ENCODE assay signal across 22 mouse cellular contexts in the genomic region with DNA sequence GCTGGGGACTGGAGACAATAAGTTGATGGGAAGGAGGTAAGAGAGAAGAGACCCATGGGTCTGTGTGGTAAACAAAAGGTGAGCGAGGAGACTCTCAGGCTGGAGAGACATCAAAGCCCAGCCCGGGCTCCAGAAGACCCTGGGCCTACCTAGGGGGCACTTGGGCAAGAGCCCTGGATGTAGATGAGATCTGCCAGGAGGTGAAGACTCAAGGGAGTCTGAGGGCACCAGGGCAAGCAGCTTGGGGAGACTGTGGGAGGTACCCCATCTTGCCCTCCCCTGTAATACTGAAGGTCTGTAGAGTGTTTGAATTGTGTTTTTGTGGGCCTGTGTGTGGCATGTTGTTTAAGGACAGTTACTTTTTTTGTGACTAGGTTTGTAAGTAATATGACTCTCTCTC. TPM values are rescaled to one million over a fixed set of nuclear protein-coding genes. Genes with fewer than 3 reads are reported as not detected.
A peak's percentile ranks its signal among the peaks of the same experiment; 100 is the strongest.
DNase-seq lines count a peak whose midpoint lies in the region; ATAC-seq and TF ChIP-seq lines count a peak whose summit lies in the region.
"Had no signal": no experiment of that assay in that cellular context is flagged by ENCODE, and none has a peak within 500 bp of the region (broad histone marks: within the 10 kb centered on the region; RNA-seq: fewer than 3 reads in every experiment).

No protein-coding gene starts in this region.

- 0 out of 2 replicates have a peak overlapping the region, but pooled peaks have one; percentile 21 for H3K9ac ChIP-seq in forebrain, embryonic 13.5 days
- H3K9ac ChIP-seq in hindbrain, embryonic 13.5 days, result 0 out of 2 replicates have a peak overlapping the region, but pooled peaks have one; percentile 51
- H3K9ac ChIP-seq in liver, adult 2 months (ENCODE audit: low read depth, low read length), result no peak overlapping the region
- H3K9ac ChIP-seq in stomach, embryonic 15.5 days, result no peak overlapping the region
- no peak overlapping the region for H3K9ac ChIP-seq in stomach, postnatal 0 days (ENCODE audit: low read length)
- H3K9ac ChIP-seq: embryonic facial prominence, embryonic 13.5 days; forebrain, postnatal 0 days; hindbrain, embryonic 15.5 days; kidney, embryonic 15.5 days; liver, embryonic 13.5 days; midbrain, embryonic 12.5 days; neural tube, embryonic 12.5 days had no signal

- no peaks in the 10 kb centered on the region for H3K9me3 ChIP-seq in forebrain, embryonic 13.5 days (replicated peaks)
- no peaks in the 10 kb centered on the region for H3K9me3 ChIP-seq in forebrain, embryonic 10.5 days
- H3K9me3 ChIP-seq in hindbrain, embryonic 13.5 days, result no peaks in the 10 kb centered on the region
- no peaks in the 10 kb centered on the region for H3K9me3 ChIP-seq in hindbrain, embryonic 10.5 days
- no peaks in the 10 kb centered on the region for H3K9me3 ChIP-seq in stomach, embryonic 15.5 days
- no peaks in the 10 kb centered on the region for H3K9me3 ChIP-seq in stomach, postnatal 0 days (ENCODE audit: control insufficient read depth, low read length)
- H3K9me3 ChIP-seq: embryonic facial prominence, embryonic 13.5 days; hindbrain, embryonic 15.5 days; kidney, embryonic 15.5 days; liver, embryonic 13.5 days; midbrain, embryonic 12.5 days; neural tube, embryonic 12.5 days had no signal

- TF ChIP-seq POLR2A in liver, adult 2 months (IDR thresholded peaks at IDR 0.05; ENCODE audit: extremely low read depth, insufficient read depth, low read length), result no peak

- no peak for TF ChIP-seq EP300 in stomach, postnatal 0 days (optimal IDR thresholded peaks at IDR 0.05)

- H3K4me1 ChIP-seq in forebrain, embryonic 13.5 days, result peaks cover 24% of the 10 kb centered on the region
- peaks cover 47% of the 10 kb centered on the region for H3K4me1 ChIP-seq in forebrain, embryonic 10.5 days
- peaks cover 17% of the 10 kb centered on the region for H3K4me1 ChIP-seq in hindbrain, embryonic 13.5 days (replicated peaks)
- H3K4me1 ChIP-seq in hindbrain, embryonic 10.5 days (replicated peaks), result peaks cover 51% of the 10 kb centered on the region
- H3K4me1 ChIP-seq in liver, adult 2 months (ENCODE audit: control insufficient read depth, insufficient read depth, low read length), result peaks cover 31% of the 10 kb centered on the region
- peaks cover 25% of the 10 kb centered on the region for H3K4me1 ChIP-seq in stomach, embryonic 15.5 days
- H3K4me1 ChIP-seq in stomach, postnatal 0 days (replicated peaks; ENCODE audit: control insufficient read depth, insufficient read depth), result peaks cover 6% of the 10 kb centered on the region

- TF ChIP-seq CTCF in liver, adult 2 months (IDR thresholded peaks at IDR 0.05; ENCODE audit: low read depth, low read length), result no peak
- TF ChIP-seq CTCF in stomach, postnatal 0 days (IDR thresholded peaks at IDR 0.05; ENCODE audit: low read depth), result no peak

- peaks cover 14% of the 10 kb centered on the region for H3K79me2 ChIP-seq in liver, adult 2 months (ENCODE audit: control insufficient read depth, insufficient read depth, low read length)

- no peaks in the 10 kb centered on the region for H3K27me3 ChIP-seq in forebrain, embryonic 13.5 days
- peaks cover 8% of the 10 kb centered on the region for H3K27me3 ChIP-seq in forebrain, embryonic 10.5 days (ENCODE audit: poor library complexity, severe bottlenecking)
- no peaks in the 10 kb centered on the region for H3K27me3 ChIP-seq in hindbrain, embryonic 13.5 days
- peaks cover 5% of the 10 kb centered on the region; the same call in 1 of the 2 replicates for H3K27me3 ChIP-seq in hindbrain, embryonic 10.5 days (ENCODE audit: insufficient read depth, poor library complexity, severe bottlenecking)
- no peaks in the 10 kb centered on the region for H3K27me3 ChIP-seq in liver, adult 2 months (ENCODE audit: control insufficient read depth, insufficient read depth, low read length)
- no peaks in the 10 kb centered on the region for H3K27me3 ChIP-seq in stomach, embryonic 15.5 days (replicated peaks)
- H3K27me3 ChIP-seq in stomach, postnatal 0 days (ENCODE audit: control insufficient read depth, insufficient read depth, low read length), result no peaks in the 10 kb centered on the region
- H3K27me3 ChIP-seq: embryonic facial prominence, embryonic 13.5 days; hindbrain, embryonic 15.5 days; kidney, embryonic 15.5 days; liver, embryonic 13.5 days; neural tube, embryonic 12.5 days had no signal

- WGBS in forebrain, embryonic 13.5 days, result 86% methylated on average over 2 of the region's 2 CpGs
- WGBS in forebrain, embryonic 10.5 days, result 94% methylated on average over 2 of the region's 2 CpGs
- WGBS in hindbrain, embryonic 13.5 days, result 80% methylated on average over 2 of the region's 2 CpGs
- WGBS in hindbrain, embryonic 10.5 days, result 85% methylated on average over 2 of the region's 2 CpGs
- WGBS in liver, adult 2 months, result 38% methylated on average over 2 of the region's 2 CpGs
- WGBS in stomach, embryonic 15.5 days, result 67% methylated on average over 2 of the region's 2 CpGs
- WGBS in stomach, postnatal 0 days, result 75% methylated on average over 2 of the region's 2 CpGs

- no peak overlapping the region for H3K4me2 ChIP-seq in forebrain, embryonic 13.5 days
- H3K4me2 ChIP-seq in hindbrain, embryonic 13.5 days, result no peak overlapping the region
- H3K4me2 ChIP-seq in stomach, embryonic 15.5 days, result no peak overlapping the region
- H3K4me2 ChIP-seq in stomach, postnatal 0 days (replicated peaks; ENCODE audit: low read depth), result no peak overlapping the region
- H3K4me2 ChIP-seq: embryonic facial prominence, embryonic 13.5 days; hindbrain, embryonic 15.5 days; kidney, embryonic 15.5 days; liver, embryonic 13.5 days; midbrain, embryonic 12.5 days; neural tube, embryonic 12.5 days had no signal

- H3K27ac ChIP-seq in forebrain, embryonic 13.5 days, result no peak overlapping the region
- no peak overlapping the region; the same call in 1 of the 2 replicates for H3K27ac ChIP-seq in forebrain, embryonic 10.5 days
- H3K27ac ChIP-seq in hindbrain, embryonic 13.5 days, result no peak overlapping the region
- no peak overlapping the region; the same call in 1 of the 2 replicates for H3K27ac ChIP-seq in hindbrain, embryonic 10.5 days
- H3K27ac ChIP-seq in liver, adult 2 months (replicated peaks; ENCODE audit: insufficient read depth, low read depth, low read length), result peak overlapping the region; percentile 89
- peak overlapping the region; percentile 40; the same call in 1 of the 2 replicates for H3K27ac ChIP-seq in stomach, embryonic 15.5 days
- H3K27ac ChIP-seq in stomach, postnatal 0 days (replicated peaks), result no peak overlapping the region
- H3K27ac ChIP-seq: embryonic facial prominence, embryonic 13.5 days; hindbrain, embryonic 15.5 days; kidney, embryonic 15.5 days; liver, embryonic 13.5 days; midbrain, embryonic 12.5 days; neural tube, embryonic 12.5 days had no signal

- no peak for ATAC-seq in forebrain, embryonic 13.5 days
- no peak for ATAC-seq in hindbrain, embryonic 13.5 days (ENCODE audit: low FRiP score)
- ATAC-seq in stomach, embryonic 15.5 days (ENCODE audit: insufficient read depth, low FRiP score, low read depth), result no peak
- ATAC-seq in stomach, postnatal 0 days (ENCODE audit: low FRiP score, low TSS enrichment), result no peak
- ATAC-seq: forebrain, postnatal 0 days had no signal

- no peak for DNase-seq in forebrain, embryonic 10.5 days (ENCODE audit: extremely low spot score, low spot score)
- no peak for DNase-seq in hindbrain, embryonic 10.5 days (ENCODE audit: low spot score)
- no peak for DNase-seq in liver, adult 2 months (ENCODE audit: extremely low read depth, low read depth, low spot score)
- DNase-seq in liver, result no peak
- DNase-seq in stomach, postnatal 0 days (ENCODE audit: low spot score), result no peak
- DNase-seq: embryo, embryonic 11 days; forebrain, postnatal 0 days; gastrocnemius, postnatal 14 days; liver, embryonic 13.5 days; lung, adult 2 months; thymus, adult 2 months; thymus, postnatal 36 days had no signal

- H3K4me3 ChIP-seq in forebrain, embryonic 13.5 days, result no peak overlapping the region
- H3K4me3 ChIP-seq in forebrain, embryonic 10.5 days, result no peak overlapping the region
- H3K4me3 ChIP-seq in hindbrain, embryonic 13.5 days, result no peak overlapping the region
- H3K4me3 ChIP-seq in hindbrain, embryonic 10.5 days, result no peak overlapping the region
- no peak overlapping the region for H3K4me3 ChIP-seq in liver, adult 2 months (ENCODE audit: insufficient read depth, low read depth, low read length)
- no peak overlapping the region for H3K4me3 ChIP-seq in stomach, embryonic 15.5 days (replicated peaks)
- H3K4me3 ChIP-seq in stomach, postnatal 0 days (ENCODE audit: low read depth, low read length), result no peak overlapping the region
- H3K4me3 ChIP-seq: embryonic facial prominence, embryonic 13.5 days; hindbrain, embryonic 15.5 days; kidney, embryonic 15.5 days; liver, embryonic 13.5 days; midbrain, embryonic 12.5 days; myocyte; neural tube, embryonic 12.5 days had no signal

- no peaks in the 10 kb centered on the region for H3K36me3 ChIP-seq in forebrain, embryonic 13.5 days (ENCODE audit: poor library complexity, severe bottlenecking)
- no peaks in the 10 kb centered on the region for H3K36me3 ChIP-seq in forebrain, embryonic 10.5 days (replicated peaks)
- no peaks in the 10 kb centered on the region for H3K36me3 ChIP-seq in hindbrain, embryonic 13.5 days
- H3K36me3 ChIP-seq in hindbrain, embryonic 10.5 days, result no peaks in the 10 kb centered on the region
- no peaks in the 10 kb centered on the region; the same call in 1 of the 2 replicates for H3K36me3 ChIP-seq in liver, adult 2 months (ENCODE audit: control insufficient read depth, insufficient read depth, low read length)
- H3K36me3 ChIP-seq in stomach, embryonic 15.5 days, result no peaks in the 10 kb centered on the region
- no peaks in the 10 kb centered on the region for H3K36me3 ChIP-seq in stomach, postnatal 0 days (ENCODE audit: control insufficient read depth, insufficient read depth, low read length)
- H3K36me3 ChIP-seq: embryonic facial prominence, embryonic 13.5 days; G1E; hindbrain, embryonic 15.5 days; kidney, embryonic 15.5 days; liver, embryonic 13.5 days; midbrain, embryonic 12.5 days; neural tube, embryonic 12.5 days had no signal

RNA-seq across cellular contexts. Expression of gene Pim3, which starts 3.3 kb away (rescaled TPM):
- 42.7 and 49.4 TPM in 2 replicates for polyA plus RNA-seq in forebrain, embryonic 13.5 days (2015; fragmentation: Nextera tagmentation; extraction: Ambion mirVana)
- polyA plus RNA-seq in forebrain, embryonic 10.5 days (2016; fragmentation: Nextera tagmentation; extraction: Ambion mirVana), result 40.3 and 43.6 TPM in 2 replicates
- polyA plus RNA-seq in hindbrain, embryonic 13.5 days (2015; fragmentation: Nextera tagmentation; extraction: Ambion mirVana), result 45.6 and 47.2 TPM in 2 replicates
- 41.3 and 48.3 TPM in 2 replicates for polyA plus RNA-seq in hindbrain, embryonic 10.5 days (2016; fragmentation: Nextera tagmentation; extraction: Ambion mirVana)
- total RNA-seq in liver, adult 2 months (2014; rRNA removed), result 59.7 and 68.3 TPM in 2 replicates
- polyA plus RNA-seq in liver, adult 2 months (2012; rRNA removed), result 17.7 and 31.2 TPM in 2 replicates
- polyA plus RNA-seq in stomach, embryonic 15.5 days (2015; fragmentation: Nextera tagmentation; extraction: Ambion mirVana), result 68.7 and 74.8 TPM in 2 replicates
- polyA plus RNA-seq in stomach, postnatal 0 days (2015; fragmentation: Nextera tagmentation; extraction: Ambion mirVana), result 63.6 and 69.4 TPM in 2 replicates

RNA-seq across cellular contexts. Expression of gene Creld2, which starts 39.3 kb away (rescaled TPM):
- 62.2 and 63.6 TPM in 2 replicates for polyA plus RNA-seq in forebrain, embryonic 13.5 days (2015; fragmentation: Nextera tagmentation; extraction: Ambion mirVana)
- 96.5 and 103 TPM in 2 replicates for polyA plus RNA-seq in forebrain, embryonic 10.5 days (2016; fragmentation: Nextera tagmentation; extraction: Ambion mirVana)
- 57.1 and 60.0 TPM in 2 replicates for polyA plus RNA-seq in hindbrain, embryonic 13.5 days (2015; fragmentation: Nextera tagmentation; extraction: Ambion mirVana)
- 88.5 and 106 TPM in 2 replicates for polyA plus RNA-seq in hindbrain, embryonic 10.5 days (2016; fragmentation: Nextera tagmentation; extraction: Ambion mirVana)
- 51.4 and 70.2 TPM in 2 replicates for total RNA-seq in liver, adult 2 months (2014; rRNA removed)
- polyA plus RNA-seq in liver, adult 2 months (2012; rRNA removed), result 32.6 and 32.9 TPM in 2 replicates
- 124 and 125 TPM in 2 replicates for polyA plus RNA-seq in stomach, embryonic 15.5 days (2015; fragmentation: Nextera tagmentation; extraction: Ambion mirVana)
- polyA plus RNA-seq in stomach, postnatal 0 days (2015; fragmentation: Nextera tagmentation; extraction: Ambion mirVana), result 89.3 and 93.2 TPM in 2 replicates

RNA-seq across cellular contexts. Expression of gene Alg12, which starts 39.6 kb away (rescaled TPM):
- polyA plus RNA-seq in forebrain, embryonic 13.5 days (2015; fragmentation: Nextera tagmentation; extraction: Ambion mirVana), result 7.6 and 9.5 TPM in 2 replicates
- polyA plus RNA-seq in forebrain, embryonic 10.5 days (2016; fragmentation: Nextera tagmentation; extraction: Ambion mirVana), result 10.6 and 11.4 TPM in 2 replicates
- 8.1 and 8.7 TPM in 2 replicates for polyA plus RNA-seq in hindbrain, embryonic 13.5 days (2015; fragmentation: Nextera tagmentation; extraction: Ambion mirVana)
- 11.7 and 12.2 TPM in 2 replicates for polyA plus RNA-seq in hindbrain, embryonic 10.5 days (2016; fragmentation: Nextera tagmentation; extraction: Ambion mirVana)
- total RNA-seq in liver, adult 2 months (2014; rRNA removed), result 4.9 and 5.8 TPM in 2 replicates
- 9.4 and 14.4 TPM in 2 replicates for polyA plus RNA-seq in liver, adult 2 months (2012; rRNA removed)
- 11.6 and 13.4 TPM in 2 replicates for polyA plus RNA-seq in stomach, embryonic 15.5 days (2015; fragmentation: Nextera tagmentation; extraction: Ambion mirVana)
- polyA plus RNA-seq in stomach, postnatal 0 days (2015; fragmentation: Nextera tagmentation; extraction: Ambion mirVana), result 8.2 and 9.3 TPM in 2 replicates

Comparison
In these comparisons a context has a peak if more than half of its experiments do, and no peak if none do; other contexts are left out.
1. H3K27ac ChIP-seq: peak in liver, adult 2 months (single experiment) and stomach, embryonic 15.5 days (single experiment); none in forebrain, embryonic 13.5 days (single experiment), forebrain, embryonic 10.5 days (single experiment), hindbrain, embryonic 13.5 days (single experiment), hindbrain, embryonic 10.5 days (single experiment) and stomach, postnatal 0 days (single experiment).
2. H3K9ac ChIP-seq: peak in forebrain, embryonic 13.5 days (single experiment) and hindbrain, embryonic 13.5 days (single experiment); none in liver, adult 2 months (single experiment), stomach, embryonic 15.5 days (single experiment) and stomach, postnatal 0 days (single experiment).